10 mouse cellular contexts compared by ENCODE assay signal in genomic region chr4:126287302-126287995, GRCm38 (mm10). TPM values are rescaled to one million over a fixed set of nuclear protein-coding genes. Genes with fewer than 3 reads are reported as not detected.
A peak's percentile ranks its signal among the peaks of the same experiment; 100 is the strongest.
DNase-seq lines count a peak whose midpoint lies in the region; ATAC-seq lines count a peak whose summit lies in the region.
"Had no signal": no experiment of that assay in that cellular context is flagged by ENCODE, and none has a peak within 500 bp of the region (broad histone marks: within the 10 kb centered on the region; RNA-seq: fewer than 3 reads in every experiment).

No protein-coding gene starts in this region.

- DNase-seq in heart, postnatal 4 days = no peak
- no peak for DNase-seq in yolk sac, embryonic 10.5 days (ENCODE audit: low spot score)
- no peak for DNase-seq in layer of hippocampus, postnatal 36 days
- DNase-seq: spleen, adult 18-20 months had no signal

- no peak overlapping the region for H3K9ac ChIP-seq in heart, embryonic 15.5 days
- H3K9ac ChIP-seq in liver, embryonic 15.5 days = no peak overlapping the region
- no peak overlapping the region for H3K9ac ChIP-seq in liver, embryonic 12.5 days
- no peak overlapping the region for H3K9ac ChIP-seq in embryonic facial prominence, embryonic 12.5 days
- peak overlapping the region; percentile 79 for H3K9ac ChIP-seq in limb, embryonic 13.5 days

- peaks cover 74% of the 10 kb centered on the region for H3K27me3 ChIP-seq in heart, embryonic 15.5 days
- peaks cover 83% of the 10 kb centered on the region for H3K27me3 ChIP-seq in liver, embryonic 15.5 days
- peaks cover 87% of the 10 kb centered on the region for H3K27me3 ChIP-seq in liver, embryonic 12.5 days (replicated peaks)
- peaks cover 50% of the 10 kb centered on the region for H3K27me3 ChIP-seq in embryonic facial prominence, embryonic 12.5 days
- H3K27me3 ChIP-seq in limb, embryonic 13.5 days = peaks cover 66% of the 10 kb centered on the region

- peak overlapping the region; percentile 77 for H3K4me2 ChIP-seq in heart, embryonic 15.5 days
- H3K4me2 ChIP-seq in liver, embryonic 15.5 days = no peak overlapping the region
- no peak overlapping the region for H3K4me2 ChIP-seq in liver, embryonic 12.5 days
- peak overlapping the region; percentile 65 for H3K4me2 ChIP-seq in embryonic facial prominence, embryonic 12.5 days (replicated peaks)
- H3K4me2 ChIP-seq in limb, embryonic 13.5 days (replicated peaks) = peak overlapping the region; percentile 73

- no peaks in the 10 kb centered on the region for H3K36me3 ChIP-seq in heart, embryonic 15.5 days
- H3K36me3 ChIP-seq in liver, embryonic 15.5 days (replicated peaks) = no peaks in the 10 kb centered on the region
- no peaks in the 10 kb centered on the region for H3K36me3 ChIP-seq in liver, embryonic 12.5 days
- H3K36me3 ChIP-seq in embryonic facial prominence, embryonic 12.5 days = no peaks in the 10 kb centered on the region
- H3K36me3 ChIP-seq in limb, embryonic 13.5 days = no peaks in the 10 kb centered on the region

- H3K9me3 ChIP-seq in heart, embryonic 15.5 days (replicated peaks) = no peaks in the 10 kb centered on the region
- H3K9me3 ChIP-seq in liver, embryonic 15.5 days (replicated peaks) = no peaks in the 10 kb centered on the region
- H3K9me3 ChIP-seq in liver, embryonic 12.5 days (replicated peaks) = no peaks in the 10 kb centered on the region
- no peaks in the 10 kb centered on the region for H3K9me3 ChIP-seq in embryonic facial prominence, embryonic 12.5 days
- peaks cover 6% of the 10 kb centered on the region; the same call in 1 of the 2 replicates for H3K9me3 ChIP-seq in limb, embryonic 13.5 days

- H3K27ac ChIP-seq in heart, embryonic 15.5 days = 0 out of 2 replicates have a peak overlapping the region, but pooled peaks have one; percentile 18
- no peak overlapping the region for H3K27ac ChIP-seq in liver, embryonic 15.5 days (replicated peaks)
- no peak overlapping the region for H3K27ac ChIP-seq in liver, embryonic 12.5 days
- peak overlapping the region; percentile 75 for H3K27ac ChIP-seq in embryonic facial prominence, embryonic 12.5 days
- H3K27ac ChIP-seq in limb, embryonic 13.5 days = peak overlapping the region; percentile 40; the same call in 1 of the 2 replicates

- WGBS in heart, embryonic 15.5 days = 25% methylated on average over 11 of the region's 11 CpGs
- WGBS in liver, embryonic 15.5 days (ENCODE audit: insufficient replicate concordance) = 35% methylated on average over 11 of the region's 11 CpGs
- WGBS in liver, embryonic 12.5 days (ENCODE audit: insufficient replicate concordance) = 27% methylated on average over 11 of the region's 11 CpGs
- 36% methylated on average over 11 of the region's 11 CpGs for WGBS in embryonic facial prominence, embryonic 12.5 days
- WGBS in limb, embryonic 13.5 days = 44% methylated on average over 11 of the region's 11 CpGs

- H3K4me1 ChIP-seq in heart, embryonic 15.5 days (replicated peaks) = peaks cover 21% of the 10 kb centered on the region
- H3K4me1 ChIP-seq in liver, embryonic 15.5 days (replicated peaks) = peaks cover 9% of the 10 kb centered on the region; the same call in 1 of the 2 replicates
- H3K4me1 ChIP-seq in liver, embryonic 12.5 days = 0 out of 2 replicates have a peak, but pooled peaks cover 15% of the 10 kb centered on the region
- H3K4me1 ChIP-seq in embryonic facial prominence, embryonic 12.5 days = peaks cover 45% of the 10 kb centered on the region
- H3K4me1 ChIP-seq in limb, embryonic 13.5 days = peaks cover 61% of the 10 kb centered on the region

- no peak; the same call in 1 of the 2 replicates for ATAC-seq in heart, embryonic 15.5 days (replicated peaks; ENCODE audit: insufficient number of reproducible peaks, insufficient read depth, low FRiP score, low read depth)
- no peak for ATAC-seq in liver, embryonic 15.5 days (ENCODE audit: insufficient read depth)
- ATAC-seq in liver, embryonic 12.5 days = no peak
- no peak for ATAC-seq in embryonic facial prominence, embryonic 12.5 days (ENCODE audit: insufficient number of reproducible peaks, insufficient read depth, low FRiP score, low TSS enrichment)
- ATAC-seq in limb, embryonic 13.5 days (ENCODE audit: low FRiP score, low read depth) = no peak

- peak overlapping the region; percentile 55 for H3K4me3 ChIP-seq in heart, embryonic 15.5 days
- H3K4me3 ChIP-seq in liver, embryonic 15.5 days (replicated peaks) = peak overlapping the region; percentile 38; the same call in 1 of the 2 replicates
- H3K4me3 ChIP-seq in liver, embryonic 12.5 days = no peak overlapping the region
- peak overlapping the region; percentile 50 for H3K4me3 ChIP-seq in embryonic facial prominence, embryonic 12.5 days
- peak overlapping the region; percentile 59 for H3K4me3 ChIP-seq in limb, embryonic 13.5 days

RNA-seq across cellular contexts. Expression of gene Col8a2, which starts 0.9 kb away (rescaled TPM):
- polyA plus RNA-seq in heart, embryonic 15.5 days (2015; fragmentation: Nextera tagmentation; extraction: Ambion mirVana) = 5.2 and 10.9 TPM in 2 replicates
- 1 to 10 TPM; 2.3 to 3.1 TPM for total RNA-seq in heart, postnatal 4 days (2021)
- polyA plus RNA-seq in liver, embryonic 15.5 days (2015; fragmentation: Nextera tagmentation; extraction: Ambion mirVana) = 1.1 TPM in 2 replicates
- polyA plus RNA-seq in liver, embryonic 12.5 days (2016; fragmentation: Nextera tagmentation; extraction: Ambion mirVana) = 1.8 and 2.3 TPM in 2 replicates
- 47.6 and 49.8 TPM in 2 replicates for polyA plus RNA-seq in embryonic facial prominence, embryonic 12.5 days (2016; fragmentation: Nextera tagmentation; extraction: Ambion mirVana)
- polyA plus RNA-seq in limb, embryonic 13.5 days (2015; fragmentation: Nextera tagmentation; extraction: Ambion mirVana) = 39.8 and 42.7 TPM in 2 replicates
- 1 to 10 TPM in 1 of 2 experiments, under 1 TPM in 1; 0.60 to 1.3 TPM for total RNA-seq in layer of hippocampus, postnatal 36 days (2021)
- total RNA-seq: megakaryocyte progenitor cell, adult 5-6 weeks had no signal

RNA-seq across cellular contexts. Expression of gene Trappc3, which starts 25.3 kb away (rescaled TPM):
- 73.1 and 77.6 TPM in 2 replicates for polyA plus RNA-seq in heart, embryonic 15.5 days (2015; fragmentation: Nextera tagmentation; extraction: Ambion mirVana)
- total RNA-seq in heart, postnatal 4 days (2021) = 10 to 100 TPM; 50.7 to 54.3 TPM
- 32.1 and 32.6 TPM in 2 replicates for polyA plus RNA-seq in liver, embryonic 15.5 days (2015; fragmentation: Nextera tagmentation; extraction: Ambion mirVana)
- 43.7 and 44.0 TPM in 2 replicates for polyA plus RNA-seq in liver, embryonic 12.5 days (2016; fragmentation: Nextera tagmentation; extraction: Ambion mirVana)
- polyA plus RNA-seq in embryonic facial prominence, embryonic 12.5 days (2016; fragmentation: Nextera tagmentation; extraction: Ambion mirVana) = 113 and 115 TPM in 2 replicates
- polyA plus RNA-seq in limb, embryonic 13.5 days (2015; fragmentation: Nextera tagmentation; extraction: Ambion mirVana) = 124 and 126 TPM in 2 replicates
- total RNA-seq in layer of hippocampus, postnatal 36 days (2021) = 10 to 100 TPM; 77.9 to 83.3 TPM

RNA-seq across cellular contexts. Expression of gene Map7d1, which starts 31.3 kb away (rescaled TPM):
- polyA plus RNA-seq in heart, embryonic 15.5 days (2015; fragmentation: Nextera tagmentation; extraction: Ambion mirVana) = 39.4 and 50.7 TPM in 2 replicates
- 100 to 1,000 TPM; 182 to 197 TPM for total RNA-seq in heart, postnatal 4 days (2021)
- 6.7 and 7.7 TPM in 2 replicates for polyA plus RNA-seq in liver, embryonic 15.5 days (2015; fragmentation: Nextera tagmentation; extraction: Ambion mirVana)
- 20.9 and 23.3 TPM in 2 replicates for polyA plus RNA-seq in liver, embryonic 12.5 days (2016; fragmentation: Nextera tagmentation; extraction: Ambion mirVana)
- 95.8 and 102 TPM in 2 replicates for polyA plus RNA-seq in embryonic facial prominence, embryonic 12.5 days (2016; fragmentation: Nextera tagmentation; extraction: Ambion mirVana)
- polyA plus RNA-seq in limb, embryonic 13.5 days (2015; fragmentation: Nextera tagmentation; extraction: Ambion mirVana) = 46.5 and 49.9 TPM in 2 replicates
- total RNA-seq in layer of hippocampus, postnatal 36 days (2021) = 100 to 1,000 TPM; 245 to 249 TPM

RNA-seq across cellular contexts. Expression of gene Adprhl2, which starts 34.1 kb away (rescaled TPM):
- 30.4 and 44.9 TPM in 2 replicates for polyA plus RNA-seq in heart, embryonic 15.5 days (2015; fragmentation: Nextera tagmentation; extraction: Ambion mirVana)
- 10 to 100 TPM; 18.7 to 19.9 TPM for total RNA-seq in heart, postnatal 4 days (2021)
- 26.0 and 29.4 TPM in 2 replicates for polyA plus RNA-seq in liver, embryonic 15.5 days (2015; fragmentation: Nextera tagmentation; extraction: Ambion mirVana)
- 36.0 and 38.0 TPM in 2 replicates for polyA plus RNA-seq in liver, embryonic 12.5 days (2016; fragmentation: Nextera tagmentation; extraction: Ambion mirVana)
- polyA plus RNA-seq in embryonic facial prominence, embryonic 12.5 days (2016; fragmentation: Nextera tagmentation; extraction: Ambion mirVana) = 91.0 and 95.2 TPM in 2 replicates
- polyA plus RNA-seq in limb, embryonic 13.5 days (2015; fragmentation: Nextera tagmentation; extraction: Ambion mirVana) = 88.6 and 91.5 TPM in 2 replicates
- 10 to 100 TPM; 29.3 to 30.3 TPM for total RNA-seq in layer of hippocampus, postnatal 36 days (2021)

RNA-seq across cellular contexts. Expression of gene Tekt2, which starts 38.0 kb away (rescaled TPM):
- 1.1 and 2.4 TPM in 2 replicates for polyA plus RNA-seq in heart, embryonic 15.5 days (2015; fragmentation: Nextera tagmentation; extraction: Ambion mirVana)
- total RNA-seq in heart, postnatal 4 days (2021) = under 1 TPM; 0.41 to 0.61 TPM
- polyA plus RNA-seq in liver, embryonic 15.5 days (2015; fragmentation: Nextera tagmentation; extraction: Ambion mirVana) = 0.17 and 0.50 TPM in 2 replicates
- polyA plus RNA-seq in liver, embryonic 12.5 days (2016; fragmentation: Nextera tagmentation; extraction: Ambion mirVana) = 0.54 and 0.57 TPM in 2 replicates
- polyA plus RNA-seq in embryonic facial prominence, embryonic 12.5 days (2016; fragmentation: Nextera tagmentation; extraction: Ambion mirVana) = 17.0 and 17.8 TPM in 2 replicates
- polyA plus RNA-seq in limb, embryonic 13.5 days (2015; fragmentation: Nextera tagmentation; extraction: Ambion mirVana) = 23.6 TPM in 2 replicates
- total RNA-seq in layer of hippocampus, postnatal 36 days (2021) = 1 to 10 TPM; 1.8 to 2.1 TPM
- total RNA-seq: megakaryocyte progenitor cell, adult 5-6 weeks had no signal

Comparison
In these comparisons a context has a peak if more than half of its experiments do, and no peak if none do; other contexts are left out.
1. H3K27ac ChIP-seq: peak in heart, embryonic 15.5 days (single experiment), embryonic facial prominence, embryonic 12.5 days (single experiment) and limb, embryonic 13.5 days (single experiment); none in liver, embryonic 15.5 days (single experiment) and liver, embryonic 12.5 days (single experiment).
2. H3K4me2 ChIP-seq: peak in heart, embryonic 15.5 days (single experiment), embryonic facial prominence, embryonic 12.5 days (single experiment) and limb, embryonic 13.5 days (single experiment); none in liver, embryonic 15.5 days (single experiment) and liver, embryonic 12.5 days (single experiment).